Mouse (Mus musculus): ENCODE results near the gene Kazn.
A peak's percentile ranks its signal among the peaks of the same experiment; 100 is the strongest.

Gene Kazn

DNA sequence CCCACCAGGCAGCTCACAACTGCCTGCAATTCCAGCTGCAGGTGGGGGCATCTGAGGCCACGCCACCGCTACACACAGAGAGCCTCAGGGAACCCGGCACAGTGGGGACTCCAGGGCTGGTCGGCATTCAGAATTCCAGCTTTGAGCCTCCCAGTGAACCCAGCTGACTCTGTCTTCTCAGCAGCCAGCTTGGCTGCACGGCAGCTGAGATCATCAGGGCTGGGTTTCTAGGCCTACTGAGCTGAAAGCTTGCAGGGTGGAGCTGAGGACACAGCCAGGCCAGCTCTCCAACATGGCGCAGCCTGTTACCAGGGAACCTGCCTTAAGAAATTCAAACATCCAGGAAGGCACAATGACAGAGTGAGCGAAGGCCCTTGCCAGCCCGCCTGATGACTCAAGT, 79.2 kb downstream of the Kazn start:
- DNase-seq = no peak

DNA sequence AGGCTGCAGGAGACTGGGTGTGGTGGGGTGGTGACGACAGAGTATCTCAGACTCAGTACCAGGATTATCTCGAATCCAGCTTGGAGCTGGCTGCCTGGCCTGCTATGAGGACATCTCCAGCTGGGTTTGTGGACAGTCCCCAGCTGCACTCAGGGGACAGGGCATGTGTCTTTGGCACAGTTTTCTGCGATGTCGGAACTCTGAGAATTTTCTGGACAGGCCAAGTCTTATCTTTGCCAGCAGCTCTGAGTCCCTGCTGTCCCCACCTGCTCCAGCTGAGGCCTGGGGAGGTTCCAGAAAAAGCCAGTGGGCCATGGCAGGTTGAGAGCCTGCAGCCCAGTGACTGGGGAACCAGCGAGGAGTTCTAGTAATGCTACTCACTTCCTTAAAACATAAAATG, 82.7 kb downstream of the Kazn start:
- peak; percentile 47 for DNase-seq

DNA sequence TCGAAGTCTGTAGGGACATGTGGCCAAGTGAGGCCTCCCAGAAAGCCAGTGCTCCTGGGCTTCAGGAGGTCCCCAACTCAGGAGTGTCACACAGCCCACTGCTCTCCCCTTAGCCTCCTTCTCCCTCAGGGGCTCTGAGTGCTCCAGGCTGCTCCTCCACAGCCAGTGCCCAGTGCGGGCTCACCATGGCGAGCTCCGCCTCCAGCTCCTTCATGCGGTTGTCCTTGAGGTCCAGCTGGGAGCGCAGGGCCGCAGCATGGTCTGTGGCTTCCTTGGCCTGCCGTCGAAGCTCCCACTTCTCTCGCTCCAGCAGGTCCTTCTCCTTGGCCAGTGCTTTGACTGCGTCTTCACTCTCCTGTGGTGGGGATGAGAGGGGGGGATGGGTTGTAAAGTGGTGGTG, 85.0 kb downstream of the Kazn start:
- DNase-seq = no peak

DNA sequence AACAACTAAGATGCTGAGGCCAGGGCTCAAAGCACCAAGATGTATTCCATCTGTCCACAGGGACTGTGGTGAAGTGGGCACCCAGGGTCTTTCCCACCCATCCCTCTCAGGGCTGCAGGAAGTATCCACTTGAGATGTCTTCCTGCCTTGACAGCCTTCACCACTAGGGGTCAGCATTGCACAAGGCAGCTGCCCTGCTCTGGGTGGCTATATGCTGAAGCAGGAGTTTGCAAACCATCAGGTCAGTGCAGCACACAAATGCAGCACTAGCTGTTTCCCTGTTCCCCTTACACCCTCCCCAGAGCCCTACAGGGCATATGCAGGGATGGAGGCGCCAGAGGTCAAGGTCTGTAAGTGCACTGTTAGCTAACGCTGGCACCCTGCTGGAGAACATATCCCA, 85.7 kb downstream of the Kazn start:
- DNase-seq = peak; percentile 82

DNA sequence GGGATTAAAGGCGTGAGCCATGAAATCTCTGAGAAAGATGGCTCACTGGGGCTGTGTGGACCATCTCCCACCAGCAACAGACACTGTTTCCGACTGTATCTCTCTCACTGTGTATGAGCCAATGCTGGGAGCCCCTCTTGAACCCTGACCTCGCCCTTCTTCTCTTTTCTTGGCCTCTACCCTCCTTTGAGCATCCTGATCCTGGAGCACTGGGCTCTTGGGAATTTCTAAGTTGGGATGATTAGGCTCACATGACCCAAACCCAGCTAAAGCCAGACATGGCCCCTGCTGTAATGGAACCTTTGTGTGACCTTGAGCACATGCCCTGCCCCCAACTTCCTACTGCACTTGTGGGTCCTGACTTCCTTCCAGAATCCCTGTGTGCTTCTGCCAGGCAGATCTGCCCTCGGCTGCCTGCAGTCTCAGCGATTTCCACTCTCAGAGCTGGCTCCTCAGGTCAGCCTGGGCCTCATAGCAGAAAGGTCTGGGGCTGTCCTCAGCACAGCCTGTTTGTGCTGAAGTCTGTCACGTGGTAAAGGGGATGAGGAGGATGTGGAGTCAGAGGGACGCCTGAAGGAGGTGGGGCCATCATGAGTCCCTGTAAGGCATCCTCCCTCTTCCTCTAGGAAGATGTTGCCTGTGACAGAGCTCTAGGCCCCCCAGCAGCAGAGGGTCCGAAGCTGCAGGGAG, 86.3 kb downstream of the Kazn start:
- DNase-seq = no peak

DNA sequence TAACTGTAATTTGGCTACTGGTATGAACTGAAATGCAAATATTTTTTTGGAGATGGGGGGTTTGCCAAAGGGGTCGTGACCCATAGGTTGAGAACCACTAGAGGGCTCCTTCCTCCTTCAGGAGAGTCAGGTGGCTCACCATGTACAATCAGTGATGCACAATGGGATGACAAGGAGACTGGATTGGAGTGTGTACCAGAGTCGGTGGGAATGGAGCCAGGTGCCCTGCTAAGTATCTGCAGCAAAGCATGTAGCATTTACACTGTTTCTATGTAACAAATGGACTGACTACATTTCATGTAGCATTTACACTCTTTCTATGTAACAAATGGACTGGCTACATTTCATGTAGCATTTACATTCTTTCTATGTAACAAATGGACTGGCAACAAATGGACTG, 89.1 kb downstream of the Kazn start:
- no peak for DNase-seq

DNA sequence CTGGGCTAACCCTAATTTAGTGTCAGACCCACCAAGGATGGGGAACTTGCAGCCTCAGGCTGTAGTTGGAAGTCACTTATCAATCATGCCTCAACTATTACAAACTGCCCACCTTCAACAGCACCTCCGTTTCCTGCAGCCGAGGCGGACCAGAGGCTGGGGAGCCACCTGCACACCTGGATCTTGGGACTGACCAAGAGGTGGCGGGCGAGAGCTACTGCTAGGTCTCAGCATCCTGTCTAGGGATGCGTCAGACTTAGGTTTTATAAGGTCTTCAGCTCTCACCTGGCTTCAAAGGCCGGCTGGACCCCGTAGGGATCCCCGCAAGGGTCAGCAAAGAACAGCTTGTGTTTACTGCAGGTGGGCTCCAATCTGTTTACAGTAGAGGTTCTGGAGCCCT, 90.0 kb downstream of the Kazn start:
- no peak for DNase-seq

DNA sequence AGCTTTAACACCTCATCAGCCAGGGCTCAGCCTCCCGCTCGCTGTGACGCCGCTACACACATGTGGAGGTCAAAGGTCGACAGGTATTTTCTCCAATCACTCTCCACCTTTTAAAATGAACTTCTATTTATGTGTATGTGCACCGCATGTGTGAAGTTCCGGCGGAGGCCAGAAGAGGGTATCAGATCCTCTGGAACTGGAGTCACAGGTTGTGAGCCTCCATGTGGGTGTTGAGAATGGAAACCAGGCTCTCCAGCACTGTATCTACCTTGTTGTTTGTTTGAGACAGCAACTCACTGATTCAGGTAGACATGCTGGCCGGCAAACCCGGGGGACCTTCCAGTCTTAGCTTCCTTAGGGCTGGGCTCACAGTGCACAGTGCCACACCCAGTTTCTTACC, 91.5 kb downstream of the Kazn start:
- no peak for DNase-seq

DNA sequence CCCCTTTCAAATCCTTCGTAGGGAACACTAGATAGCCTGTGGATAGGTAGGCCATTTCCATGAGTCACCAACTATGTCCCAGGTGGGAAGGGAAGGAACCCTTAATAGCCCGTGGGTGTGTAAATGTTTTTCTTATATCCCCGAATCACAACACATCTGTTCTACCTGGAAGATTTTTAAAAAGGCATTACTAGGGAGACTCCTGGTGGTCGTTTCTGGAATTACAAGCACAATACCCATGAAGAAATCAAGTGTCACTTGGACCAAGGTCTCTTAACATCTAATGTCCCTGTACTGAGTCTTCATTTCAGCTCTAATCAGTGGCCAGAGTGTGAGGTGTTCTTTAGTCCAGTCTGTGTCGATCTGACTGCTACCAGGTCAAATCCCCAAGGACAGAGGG, 95.1 kb downstream of the Kazn start:
- DNase-seq = peak; percentile 43

DNA sequence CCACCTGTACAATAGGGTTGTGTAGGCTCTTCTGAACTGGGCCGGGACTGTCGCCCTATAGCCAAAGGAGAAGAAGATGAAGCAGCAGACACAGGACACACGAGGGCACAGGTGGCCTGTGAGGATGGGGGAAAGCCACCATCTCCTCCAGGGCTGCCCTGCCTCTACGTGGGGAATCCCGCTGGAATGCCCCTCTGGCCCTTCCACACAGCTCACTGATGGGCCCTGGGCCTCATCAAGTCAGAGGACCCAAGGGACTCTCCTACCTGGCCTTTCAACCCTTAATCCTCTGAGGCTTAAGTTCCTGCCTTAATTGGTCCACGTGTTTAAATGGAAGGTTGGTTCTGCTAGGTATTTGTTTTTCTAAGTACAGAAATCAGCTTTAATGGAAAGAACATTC, 95.9 kb downstream of the Kazn start:
- DNase-seq = no peak

DNA sequence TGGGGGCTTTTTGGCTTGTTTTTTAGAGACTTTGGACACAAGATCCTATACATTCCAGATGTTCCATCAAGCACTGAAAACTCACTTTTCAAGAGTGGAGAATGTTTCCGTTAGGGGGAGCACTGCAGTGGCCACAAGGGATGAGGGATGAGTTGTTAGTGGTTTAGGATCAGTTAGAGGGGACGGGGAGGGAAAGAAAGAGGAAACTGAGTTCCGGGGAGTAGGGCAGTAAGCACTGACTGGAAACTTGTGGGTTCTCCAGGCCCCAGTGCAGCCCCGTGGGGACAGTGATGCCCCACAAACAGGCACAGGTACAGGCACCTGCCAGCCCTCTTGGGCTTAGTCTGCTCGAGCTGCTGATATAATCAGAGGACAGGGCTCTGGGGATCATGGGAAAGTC, 99.5 kb downstream of the Kazn start:
- no peak for DNase-seq

DNA sequence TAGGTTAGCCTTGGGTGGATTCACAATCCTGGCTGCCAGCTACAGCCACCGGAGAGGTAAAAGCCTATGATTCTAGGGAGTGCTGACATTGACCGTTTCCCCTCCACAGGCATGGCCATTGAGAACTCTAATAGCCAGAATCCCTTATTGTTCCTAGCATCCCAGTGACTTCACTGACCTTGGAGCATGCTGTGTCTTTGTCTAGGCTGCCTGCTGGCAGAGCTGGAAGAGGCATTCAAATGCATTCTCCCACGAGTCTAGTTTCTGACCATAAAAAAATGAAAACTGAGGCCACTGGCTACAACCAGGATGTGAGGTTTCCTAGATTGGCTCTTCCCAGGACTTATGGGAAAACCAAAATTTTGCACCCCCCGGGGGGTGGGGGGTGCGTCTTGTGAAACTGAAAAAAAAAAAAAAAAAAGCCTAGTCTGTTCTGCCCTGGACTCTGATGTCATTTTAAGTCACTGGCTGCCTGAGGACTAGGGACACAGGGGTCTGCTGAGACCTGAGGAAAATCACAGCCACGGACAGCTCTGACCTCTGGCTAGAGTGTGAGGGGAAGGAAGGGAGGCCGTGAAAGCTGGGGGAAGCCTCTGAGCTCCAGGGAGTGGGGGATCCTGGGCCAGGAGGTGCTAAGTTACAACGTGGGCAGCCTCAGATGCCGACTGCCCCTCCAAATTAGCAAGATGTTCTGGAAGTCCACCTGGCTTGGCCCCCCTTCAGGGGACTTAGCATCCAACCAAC, 100.7 kb downstream of the Kazn start:
- no peak for DNase-seq

DNA sequence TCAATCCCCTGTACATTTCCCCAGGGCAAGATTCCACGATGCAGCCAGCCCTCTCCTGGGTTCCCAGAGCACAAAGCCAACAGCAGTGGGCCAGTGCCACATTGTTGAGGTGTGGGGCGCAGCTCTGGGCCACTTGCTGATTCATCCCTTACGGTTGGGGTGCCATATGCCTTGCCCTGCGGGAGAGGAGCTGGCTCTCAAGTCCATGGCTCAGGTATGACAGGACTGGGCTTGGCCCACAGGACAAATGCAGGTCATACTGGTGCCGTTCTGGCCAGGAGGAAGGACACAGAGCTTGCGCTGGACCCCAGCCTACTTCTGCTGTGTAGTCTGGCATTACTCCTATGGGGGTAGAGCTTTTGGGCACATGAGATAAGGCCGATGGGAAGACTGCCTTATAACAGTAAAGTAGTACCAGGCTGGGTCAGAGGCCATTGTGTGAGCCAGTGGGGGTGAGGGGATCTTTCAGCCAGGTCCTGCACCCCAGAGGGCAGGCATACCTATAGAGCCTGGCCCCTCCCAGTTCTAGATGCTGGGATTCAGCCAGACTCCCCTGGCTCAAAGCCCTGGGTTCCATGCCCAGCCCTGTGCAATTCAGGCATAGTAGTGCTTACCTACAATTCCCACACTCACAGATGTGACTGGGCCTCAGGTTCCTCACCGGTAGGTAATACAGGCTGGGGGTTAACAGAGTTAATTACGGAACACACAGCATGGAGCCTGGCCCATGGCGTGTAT, 102.3 kb downstream of the Kazn start:
- DNase-seq = peak; percentile 95

DNA sequence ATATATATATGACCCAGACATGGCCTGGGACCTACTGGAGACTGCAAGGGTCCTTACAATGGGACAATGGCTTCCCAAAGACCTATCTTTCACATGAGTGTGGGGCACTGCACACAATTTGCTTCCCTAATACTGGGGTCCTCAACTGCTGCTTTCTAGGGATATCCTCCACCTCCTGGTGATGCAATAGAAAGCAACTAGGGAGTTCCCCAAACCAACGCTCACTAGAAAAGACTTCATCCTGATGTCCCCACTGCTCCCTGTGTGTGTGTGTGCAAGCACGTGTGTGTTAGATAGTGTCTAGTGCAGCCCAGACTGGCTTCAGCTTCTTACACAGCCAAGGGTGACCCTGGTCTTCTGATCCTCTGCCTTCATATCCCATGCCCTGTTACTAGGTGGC, 103.7 kb downstream of the Kazn start:
- no peak for DNase-seq

DNA sequence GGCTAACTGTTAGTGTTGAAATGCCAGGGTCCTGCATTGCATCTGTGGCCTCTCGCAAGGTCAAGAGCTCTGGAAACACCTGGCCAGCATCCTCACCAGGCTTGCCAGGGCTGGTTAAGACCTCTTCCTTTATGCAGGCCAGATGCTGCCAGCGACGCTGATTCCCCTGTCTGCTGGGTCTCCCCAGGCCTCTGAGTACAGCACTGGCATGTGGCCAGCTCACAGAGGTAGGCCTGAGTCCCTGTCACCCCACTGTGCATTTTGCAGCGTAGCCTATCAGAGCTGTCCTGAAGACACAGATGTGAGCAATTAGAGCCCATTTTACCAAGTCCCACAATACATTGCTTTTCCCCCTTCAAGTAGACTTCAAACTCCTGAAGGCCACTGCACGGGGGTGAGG, 109.0 kb downstream of the Kazn start:
- DNase-seq = no peak

DNA sequence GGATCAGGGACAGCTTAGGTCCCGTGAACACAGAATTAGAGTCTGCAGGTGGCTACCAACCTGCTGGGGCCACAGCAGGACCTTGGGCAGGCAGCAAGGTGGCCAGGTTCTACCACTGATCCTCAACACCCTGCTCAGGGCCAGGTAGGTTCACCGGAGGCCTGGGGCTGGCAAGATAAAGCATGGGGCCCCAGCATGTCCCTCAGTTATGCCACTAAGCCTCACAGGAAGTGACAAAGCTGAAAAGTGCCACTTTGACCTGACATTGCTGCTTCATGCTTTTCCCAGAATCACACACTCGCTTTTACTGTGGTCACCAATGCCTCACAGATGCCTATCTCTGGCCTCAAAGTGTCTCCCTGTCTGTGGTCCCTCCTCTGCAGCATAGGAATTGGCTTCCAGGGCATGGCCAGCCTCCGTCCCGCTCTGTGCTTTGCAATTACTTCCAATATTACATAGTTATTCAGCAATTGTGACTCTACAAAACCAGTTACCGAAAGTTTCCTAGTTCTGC, 111.9 kb downstream of the Kazn start:
- DNase-seq = no peak

DNA sequence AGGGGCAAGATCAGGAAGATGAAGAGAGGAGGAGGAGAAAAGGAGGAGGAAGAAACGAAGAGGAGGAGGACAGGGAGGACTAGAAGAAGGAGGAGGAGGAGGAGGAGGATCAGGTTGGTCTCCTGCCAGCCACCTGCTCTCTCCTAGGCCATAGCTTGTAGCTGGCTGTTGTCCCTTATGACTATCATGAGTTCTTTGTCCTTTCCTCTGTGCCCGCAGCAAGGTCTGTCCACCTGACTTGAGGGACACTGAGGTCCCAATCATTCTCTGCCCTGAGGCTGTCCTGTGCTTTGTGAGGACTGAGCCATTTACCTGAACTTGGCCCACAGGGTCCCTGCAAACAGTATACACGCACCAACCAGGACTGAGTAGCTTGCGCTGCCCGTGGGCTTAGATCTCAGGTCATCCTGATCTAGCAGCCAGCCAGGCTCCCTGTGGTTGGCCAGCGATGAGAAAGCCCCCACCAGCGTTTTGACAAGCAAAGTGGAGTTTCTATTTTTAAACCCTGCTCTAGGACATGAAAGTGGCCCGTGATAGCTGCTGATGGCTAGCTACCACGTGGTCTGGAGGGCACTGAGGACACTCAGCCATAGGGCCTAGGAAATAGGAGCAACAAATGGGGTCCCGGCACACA, 112.4 kb downstream of the Kazn start:
- DNase-seq = no peak

DNA sequence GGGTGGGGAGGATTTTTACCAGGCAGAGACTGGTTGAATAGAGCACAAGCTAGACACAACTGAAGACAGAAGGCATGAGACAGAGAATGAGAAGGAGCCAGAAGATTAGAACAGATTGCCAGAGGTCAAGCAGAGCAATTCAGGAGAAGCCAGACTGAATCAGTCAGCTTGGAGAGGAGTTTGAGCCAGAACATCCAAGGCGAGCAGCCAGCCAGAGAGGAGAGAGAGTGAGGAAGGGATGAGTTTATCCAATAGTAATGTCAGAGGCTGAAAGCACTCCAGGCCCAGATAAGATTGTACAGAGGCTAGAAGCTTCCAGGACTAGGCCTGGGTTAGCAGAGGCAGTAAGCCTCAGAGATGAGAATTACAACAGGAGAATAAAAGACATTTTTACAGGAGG, 118.0 kb downstream of the Kazn start:
- no peak for DNase-seq

DNA sequence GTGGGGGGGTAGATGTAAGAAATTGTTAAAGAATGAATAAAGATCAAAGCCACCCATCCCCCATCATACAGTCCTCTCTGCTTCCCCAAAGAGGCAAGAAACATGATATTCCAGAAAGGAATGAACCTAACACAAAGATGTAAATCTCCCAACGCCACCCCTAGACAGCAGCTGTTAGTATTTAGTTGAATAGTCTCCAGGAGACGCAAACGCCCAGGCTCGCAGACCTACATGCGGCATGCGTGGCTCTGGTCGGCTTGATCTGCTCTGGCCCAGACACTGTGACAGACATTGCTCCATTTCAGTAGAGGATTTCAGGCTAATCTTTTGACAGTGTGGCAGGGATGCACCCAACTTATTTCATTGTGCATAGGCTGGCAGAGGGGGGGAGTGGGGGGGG, 120.7 kb downstream of the Kazn start:
- no peak for DNase-seq

DNA sequence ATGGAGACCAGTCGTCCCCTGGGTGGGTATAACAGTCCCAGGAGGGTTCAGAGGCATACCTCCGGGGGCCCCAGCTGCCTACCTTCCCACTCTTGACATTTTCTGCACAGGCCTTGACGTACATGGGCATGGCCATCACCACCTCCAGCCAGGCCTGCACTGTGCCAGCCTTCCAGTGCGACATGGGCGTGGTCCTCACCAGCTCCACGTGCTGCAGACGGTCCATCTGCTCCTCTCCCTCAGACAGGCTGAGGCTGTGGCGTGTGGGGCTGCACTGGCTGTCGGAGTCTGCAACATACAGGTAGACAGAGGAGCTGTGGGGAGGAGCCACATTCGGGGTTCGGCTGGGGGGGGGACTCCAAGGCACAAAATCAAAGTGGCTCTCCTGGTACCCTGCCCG, 121.2 kb downstream of the Kazn start:
- no peak for DNase-seq

DNA sequence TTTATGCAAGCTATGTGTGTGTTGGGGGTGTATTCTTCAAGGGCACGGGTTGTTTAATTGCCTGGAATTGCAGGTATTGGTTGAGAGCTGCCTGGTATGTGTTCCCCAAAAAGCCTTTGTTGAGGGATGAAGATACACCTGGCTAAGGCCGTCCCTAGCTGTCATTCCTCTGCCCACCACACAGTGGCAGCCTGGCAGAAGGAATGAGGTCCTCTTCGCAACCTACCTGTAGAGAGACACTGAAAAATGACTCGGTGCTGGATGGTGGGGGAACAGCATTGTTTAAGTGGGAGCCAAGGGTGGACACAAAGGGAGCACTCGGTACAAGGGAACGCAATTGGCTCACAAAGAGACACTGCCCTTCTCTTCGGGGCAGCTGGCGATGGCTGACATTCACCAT, 125.9 kb downstream of the Kazn start:
- DNase-seq = peak; percentile 67

DNA sequence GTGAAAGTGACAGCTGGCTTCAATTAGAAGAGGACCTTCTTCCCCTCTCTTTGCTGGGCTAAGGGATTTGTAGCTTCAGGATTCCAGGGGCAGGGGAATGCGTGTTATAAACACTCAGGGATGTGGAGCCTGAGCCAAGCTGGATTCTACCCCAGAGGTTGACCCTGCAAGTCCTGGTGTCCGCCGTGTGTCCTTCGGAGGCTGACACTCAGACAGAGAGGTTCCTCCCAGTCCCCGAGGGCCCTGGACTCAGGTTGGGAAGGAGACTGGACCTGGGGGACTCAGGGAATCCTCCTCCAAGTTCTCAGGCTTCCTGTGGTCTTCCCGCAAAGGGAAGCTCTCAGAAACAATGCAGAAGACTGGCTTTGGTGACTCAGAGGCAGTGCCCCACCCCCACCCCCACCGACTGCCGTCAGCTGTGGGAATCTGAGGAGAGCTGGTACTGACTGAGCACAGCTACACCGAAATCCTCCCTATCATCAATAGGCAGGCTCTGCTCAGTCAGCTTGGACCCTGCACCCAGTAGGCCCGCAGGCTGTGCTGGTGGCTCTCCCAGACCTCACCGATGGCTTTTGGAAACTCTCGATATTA, 136.0 kb downstream of the Kazn start:
- no peak for DNase-seq

DNA sequence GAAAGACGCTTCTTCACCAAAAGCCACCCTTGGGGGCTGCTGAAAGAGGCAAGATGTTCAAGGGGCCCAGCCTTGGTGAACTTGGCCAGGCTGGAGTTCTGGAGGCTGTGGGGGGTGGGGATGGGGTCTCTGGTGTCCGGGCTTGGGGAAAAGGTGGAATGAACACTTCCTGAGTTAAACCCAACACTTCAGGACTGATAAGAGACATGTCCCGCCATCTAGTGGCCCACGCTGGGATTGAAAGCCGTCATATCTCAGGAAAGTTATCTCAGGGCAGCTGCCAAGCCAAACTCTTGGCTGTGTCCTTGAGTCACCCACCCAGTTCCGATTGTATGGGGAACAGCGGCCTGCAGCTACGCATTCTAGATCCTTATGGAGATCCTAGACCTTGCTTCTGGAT, 140.9 kb downstream of the Kazn start:
- peak; percentile 77 for DNase-seq
